Mouse (Mus musculus) midbrain, postnatal 0 days (tissue): ENCODE results near the gene Lhfpl2. TPM values are rescaled to one million over a fixed set of nuclear protein-coding genes. Genes with fewer than 3 reads are reported as not detected.
A peak's percentile ranks its signal among the peaks of the same experiment; 100 is the strongest.

Experiments
- ATAC-seq: fragments of 200-750 bp; cut with Nextera tagmentation; 2 replicates; pipeline ENCODE4 v1.8.0; 2017; ENCODE audit warnings: moderate number of reproducible peaks, mild to moderate bottlenecking, moderate TSS enrichment, moderate library complexity; ENCODE audit not compliant: low FRiP score
- DNase-seq: peaks from one replicate; pipeline ENCODE4 v3.0.0-alpha.2; 2015; ENCODE audit warnings: low spot score
- H3K27ac ChIP-seq: fragments of 300-500 bp; sonication (generic); 2 replicates; pipeline ENCODE4 v1.5.1; 2014; ENCODE audit warnings: low read depth, mild to moderate bottlenecking, low read length, mixed read lengths
- H3K27me3 ChIP-seq: fragments of 300-500 bp; sonication (generic); 2 replicates; pipeline ENCODE4 v1.6.1; 2014; ENCODE audit warnings: low read length, control low read depth, mixed read lengths; ENCODE audit not compliant: insufficient read depth
- H3K36me3 ChIP-seq: fragments of 300-500 bp; sonication (generic); 2 replicates; pipeline ENCODE4 v1.6.1; 2014; ENCODE audit warnings: low read length, control low read depth, mixed read lengths; ENCODE audit not compliant: insufficient read depth
- H3K4me1 ChIP-seq: fragments of 300-500 bp; sonication (generic); 2 replicates; pipeline ENCODE4 v1.6.1; 2014; ENCODE audit warnings: mild to moderate bottlenecking, control low read depth, antibody characterized with exemption, low read length, mixed read lengths; ENCODE audit not compliant: insufficient read depth
- H3K4me2 ChIP-seq: fragments of 300-500 bp; sonication (generic); 2 replicates; pipeline ENCODE4 v1.6.1; 2014; ENCODE audit warnings: low read depth, mild to moderate bottlenecking, low read length, mixed read lengths; ENCODE audit not compliant: poor library complexity, severe bottlenecking
- H3K4me3 ChIP-seq: fragments of 300-500 bp; sonication (generic); 2 replicates; pipeline ENCODE4 v1.5.1; 2014; ENCODE audit warnings: low read depth, mild to moderate bottlenecking, low read length, moderate library complexity
- H3K9ac ChIP-seq: fragments of 300-500 bp; sonication (generic); replicated peaks from 2 replicates; pipeline ENCODE4 v1.6.1; 2014; ENCODE audit warnings: mild to moderate bottlenecking, low read length, moderate library complexity, mixed read lengths; ENCODE audit not compliant: poor library complexity, severe bottlenecking
- H3K9me3 ChIP-seq: fragments of 300-500 bp; sonication (generic); 2 replicates; pipeline ENCODE4 v1.6.1; 2016; ENCODE audit warnings: low read length, control low read depth
- CTCF ChIP-seq: IDR thresholded peaks from 2 replicates; pipeline ENCODE4 v1.5.1; 2016; ENCODE audit warnings: antibody characterized with exemption, mild to moderate bottlenecking
- WGBS: fragments of 180-500 bp; shearing (Covaris S2); extraction: QIAGEN DNeasy Blood & Tissue Kit; methylation state at CpG from one replicate; pipeline ENCODE4 v1.1.7; 2014; 5-methylcytosine and 5-hydroxymethylcytosine counted together
- polyA plus RNA-seq: library from polyadenylated mRNA; unstranded; fragments of >200 nt; fragmentation: Nextera tagmentation; extraction: Ambion mirVana; gene quantifications from 2 replicates; pipeline ENCODE4 v1.2.1, GENCODE M21; 2015
- total RNA-seq: library from RNA; depleted of rRNA; stranded (reverse); fragments of >200 nt; gene quantifications from 2 replicates; pipeline ENCODE4 v1.2.3, GENCODE M21; 2014

Lhfpl2 gene
- total and polyA plus RNA-seq, 2 experiments from 2014 or later: 10.7 to 23.9 TPM

- Histone ChIP-seq H3K36me3 (no peaks in the 10 kb centered on the region), H3K27ac (no peak overlapping the region), H3K27me3 (no peaks in the 10 kb centered on the region), H3K4me2 (no peak overlapping the region), H3K9ac (no peak overlapping the region), H3K4me3 (no peak overlapping the region), H3K9me3 (no peaks in the 10 kb centered on the region), H3K4me1 (no peaks in the 10 kb centered on the region)
- no peak for DNase-seq
- no peak for ATAC-seq
- 66% methylated on average over 8 of the region's 8 CpGs for WGBS
- TF ChIP-seq CTCF: no peak
Measured at GRCm38 (mm10) chr13:94110556-94110955, 53.0 kb downstream of the Lhfpl2 start.

- Histone ChIP-seq H3K9me3 (no peaks in the 10 kb centered on the region), H3K27me3 (no peaks in the 10 kb centered on the region), H3K9ac (no peak overlapping the region), H3K4me1 (no peaks in the 10 kb centered on the region), H3K36me3 (no peaks in the 10 kb centered on the region), H3K27ac (no peak overlapping the region), H3K4me2 (no peak overlapping the region), H3K4me3 (no peak overlapping the region)
- TF ChIP-seq CTCF: no peak
- ATAC-seq: no peak
- DNase-seq: no peak
- 55% methylated on average over 4 of the region's 4 CpGs for WGBS
Measured at GRCm38 (mm10) chr13:94115476-94115875, 57.9 kb downstream of the Lhfpl2 start.

GRCm38 (mm10) chr13:94116705-94117410, 59.3 kb downstream of the Lhfpl2 start:
- Histone ChIP-seq H3K27me3 (no peaks in the 10 kb centered on the region), H3K4me2 (no peak overlapping the region), H3K4me3 (no peak overlapping the region), H3K36me3 (no peaks in the 10 kb centered on the region), H3K9ac (no peak overlapping the region), H3K9me3 (no peaks in the 10 kb centered on the region), H3K27ac (no peak overlapping the region), H3K4me1 (no peaks in the 10 kb centered on the region)
- whole genome bisulfite sequencing: 83% methylated on average over 13 of the region's 13 CpGs
- no peak for TF ChIP-seq CTCF
- no peak for ATAC-seq
- DNase-seq: no peak

GRCm38 (mm10) chr13:94117522-94117921, 59.9 kb downstream of the Lhfpl2 start:
- Histone ChIP-seq H3K27me3 (no peaks in the 10 kb centered on the region), H3K4me2 (no peak overlapping the region), H3K4me3 (no peak overlapping the region), H3K27ac (no peak overlapping the region), H3K4me1 (no peaks in the 10 kb centered on the region), H3K9ac (no peak overlapping the region), H3K36me3 (no peaks in the 10 kb centered on the region), H3K9me3 (no peaks in the 10 kb centered on the region)
- 94% methylated on average over 10 of the region's 10 CpGs for WGBS
- no peak for TF ChIP-seq CTCF
- ATAC-seq (no peak), DNase-seq (no peak)

GRCm38 (mm10) chr13:94118091-94118490, 60.5 kb downstream of the Lhfpl2 start:
- H3K27me3 ChIP-seq: no peaks in the 10 kb centered on the region
- no peaks in the 10 kb centered on the region for H3K36me3 ChIP-seq
- H3K27ac ChIP-seq: no peak overlapping the region
- 100% methylated on average over 1 of the region's 1 CpGs for WGBS
- no peaks in the 10 kb centered on the region for H3K9me3 ChIP-seq
- H3K4me1 ChIP-seq: no peaks in the 10 kb centered on the region
- TF ChIP-seq CTCF: peak; percentile 34
- DNase-seq (no peak), ATAC-seq (no peak)
- no peak overlapping the region for H3K4me3 ChIP-seq
- no peak overlapping the region for H3K9ac ChIP-seq
- no peak overlapping the region for H3K4me2 ChIP-seq

GRCm38 (mm10) chr13:94119309-94119708, 61.7 kb downstream of the Lhfpl2 start:
- no peaks in the 10 kb centered on the region for H3K4me1 ChIP-seq
- H3K27ac ChIP-seq: no peak overlapping the region
- 92% methylated on average over 5 of the region's 5 CpGs for WGBS
- no peak for ATAC-seq
- no peaks in the 10 kb centered on the region for H3K27me3 ChIP-seq
- no peaks in the 10 kb centered on the region for H3K9me3 ChIP-seq
- no peak for TF ChIP-seq CTCF
- no peaks in the 10 kb centered on the region for H3K36me3 ChIP-seq
- H3K4me2 ChIP-seq: no peak overlapping the region
- no peak overlapping the region for H3K9ac ChIP-seq
- H3K4me3 ChIP-seq: no peak overlapping the region
- DNase-seq: no peak
